Mouse (Mus musculus): Measurements from ENCODE around the gene Xpc.

GRCm38 (mm10) chr6:91559371-91559770, 43.7 kb upstream of the Xpc start:
- TF ChIP-seq CTCF (IDR thresholded peaks at IDR 0.05; ENCODE audit: control insufficient read depth, insufficient read depth, low read length) (no peak), POLR2A (IDR thresholded peaks at IDR 0.05; ENCODE audit: borderline replicate concordance, control insufficient read depth, low read depth, low read length) (no peak)

Measured in bone marrow, adult 2 months (tissue).